Mouse (Mus musculus) liver, postnatal 0 days (tissue): Measurements from ENCODE around the gene Cdc37l1.

Source experiments
- CTCF ChIP-seq: sonication (generic); IDR thresholded peaks from 2 replicates; pipeline ENCODE4 v1.5.1; 2016; ENCODE audit warnings: antibody characterized with exemption, low read depth
- EP300 ChIP-seq: IDR thresholded peaks from 2 replicates; pipeline ENCODE4 v1.6.1; 2016; ENCODE audit warnings: antibody characterized with exemption, low read depth, mild to moderate bottlenecking

- TF ChIP-seq CTCF (no peak), EP300 (no peak)
Measured at GRCm38 (mm10) chr19:29009046-29009445, 18.9 kb downstream of the Cdc37l1 start.
